Mouse (Mus musculus) hematopoietic stem cell, adult 5-6 weeks (primary cell): ENCODE results near the gene Olfr1427. TPM values are rescaled to one million over a fixed set of nuclear protein-coding genes. Genes with fewer than 3 reads are reported as not detected.
"Not testable (repeated sequence)": the region's sequence is repeated elsewhere in the genome, so short reads cannot be mapped to it uniquely, and the experiment has no call there.

ENCODE experiments used
- ATAC-seq, 2 experiments: fragments of 125-278 bp in 1 of 2; replicated peaks in 1 of 2; 2 replicates each; pipeline ENCODE4 v1.8.0; 2016 to 2017; ENCODE audit warnings: inconsistent platforms in 2 of 2, mild to moderate bottlenecking in 2 of 2, moderate number of reproducible peaks in 2 of 2, low read depth in 1 of 2, moderate TSS enrichment in 1 of 2; ENCODE audit not compliant: low FRiP score in 2 of 2, poor library complexity in 2 of 2, severe bottlenecking in 2 of 2, insufficient read depth in 1 of 2, low TSS enrichment in 1 of 2
- total RNA-seq: library from RNA; stranded (forward); fragments of 172-1452, 232-1000 nt; gene quantifications from 2 replicates; pipeline ENCODE4 v1.2.3, GENCODE M21; 2017

Gene Olfr1427
- not detected in 2 replicates for total RNA-seq

- no peak for ATAC-seq
These were observed at the start of gene Olfr1427 for GRCm38 (mm10) chr19:12103234-12103633. Gene Olfr1427, minus strand, starts transcription at chr19:12103334.

GRCm38 (mm10) chr19:12145452-12145851 is 42.3 kb upstream of the Olfr1427 start:
- ATAC-seq = no peak

GRCm38 (mm10) chr19:12143356-12143755 is 40.2 kb upstream of the Olfr1427 start:
- no peak for ATAC-seq

GRCm38 (mm10) chr19:12134289-12134688 is 31.2 kb upstream of the Olfr1427 start:
- ATAC-seq = peak; percentile 66 to 69

- ATAC-seq = no peak
These were observed 20.0 kb upstream of the Olfr1427 start, which contains the start of gene Olfr76 for GRCm38 (mm10) chr19:12123103-12123502. Gene Olfr76, minus strand, starts transcription at chr19:12123203.

GRCm38 (mm10) chr19:12116464-12116863 is 13.3 kb upstream of the Olfr1427 start:
- no peak for ATAC-seq

- no peak for ATAC-seq
These were observed 12.7 kb upstream of the Olfr1427 start, which contains the start of gene Olfr1428 for GRCm38 (mm10) chr19:12115797-12116196. Gene Olfr1428, minus strand, starts transcription at chr19:12115897.

GRCm38 (mm10) chr19:12113807-12114206 is 10.7 kb upstream of the Olfr1427 start:
- ATAC-seq = no peak

GRCm38 (mm10) chr19:12104541-12104940 is 1.4 kb upstream of the Olfr1427 start:
- no peak for ATAC-seq

GRCm38 (mm10) chr19:12091913-12092312 is 11.2 kb downstream of the Olfr1427 start, which contains the start of gene Olfr1426:
Gene Olfr1426, minus strand, starts transcription at chr19:12092013.
- no peak for ATAC-seq

GRCm38 (mm10) chr19:12077631-12078030 is 25.5 kb downstream of the Olfr1427 start, which contains the start of gene Olfr1425:
Gene Olfr1425, minus strand, starts transcription at chr19:12077731.
- not testable (repeated sequence) for ATAC-seq

- ATAC-seq = not testable (repeated sequence)
These were observed 33.6 kb downstream of the Olfr1427 start for GRCm38 (mm10) chr19:12069546-12069945.

- not testable (repeated sequence) for ATAC-seq
These were observed 35.3 kb downstream of the Olfr1427 start for GRCm38 (mm10) chr19:12067806-12068205.

- not testable (repeated sequence) for ATAC-seq
These were observed 40.6 kb downstream of the Olfr1427 start, which contains the start of gene Olfr1424 for GRCm38 (mm10) chr19:12062582-12062981. Gene Olfr1424, minus strand, starts transcription at chr19:12062682.

Other genes starting within 250 kb of the Olfr1427 start
- gene Olfr1418, start 242.3 kb downstream of the Olfr1427 start, total RNA-seq = not detected in 2 replicates
- gene Olfr1419, start 228.2 kb downstream of the Olfr1427 start, total RNA-seq = not detected in 2 replicates
- not detected in 2 replicates for gene Olfr1420, start 216.8 kb downstream of the Olfr1427 start, total RNA-seq
- gene Patl1, start 190.9 kb downstream of the Olfr1427 start, total RNA-seq = 14.8 and 14.9 TPM in 2 replicates
- gene Osbp, start 137.4 kb downstream of the Olfr1427 start, total RNA-seq = 35.0 and 39.5 TPM in 2 replicates
- gene Olfr1423, start 62.0 kb downstream of the Olfr1427 start, total RNA-seq = not detected in 2 replicates
- gene Olfr1424, start 40.7 kb downstream of the Olfr1427 start, total RNA-seq = not detected in 2 replicates
- not detected in 2 replicates for gene Olfr1425, start 25.6 kb downstream of the Olfr1427 start, total RNA-seq
- not detected in 2 replicates for gene Olfr1426, start 11.3 kb downstream of the Olfr1427 start, total RNA-seq
- gene Olfr1428, start 12.6 kb upstream of the Olfr1427 start, total RNA-seq = not detected in 2 replicates
- gene Olfr76, start 19.9 kb upstream of the Olfr1427 start, total RNA-seq = not detected in 2 replicates
- not detected in 2 replicates for gene Olfr1555-ps1, start 66.8 kb upstream of the Olfr1427 start, total RNA-seq
- gene Olfr1431, start 97.3 kb upstream of the Olfr1427 start, total RNA-seq = not detected in 2 replicates
- gene Olfr1432, start 129.3 kb upstream of the Olfr1427 start, total RNA-seq = not detected in 2 replicates
- gene Olfr262, start 138.3 kb upstream of the Olfr1427 start, total RNA-seq = not detected in 2 replicates
- not detected in 2 replicates for gene Olfr235, start 157.7 kb upstream of the Olfr1427 start, total RNA-seq
- not detected in 2 replicates for gene Olfr1434, start 176.5 kb upstream of the Olfr1427 start, total RNA-seq
- gene Olfr1436, start 195.8 kb upstream of the Olfr1427 start, total RNA-seq = not detected in 2 replicates
- not detected in 2 replicates for gene Olfr1437, start 221.8 kb upstream of the Olfr1427 start, total RNA-seq
- not detected in 2 replicates for gene Olfr1438-ps1, start 232.6 kb upstream of the Olfr1427 start, total RNA-seq